Mouse (Mus musculus): ENCODE data around the gene Usp4. TPM values are rescaled to one million over a fixed set of nuclear protein-coding genes. Genes with fewer than 3 reads are reported as not detected.

Gene Usp4
- total RNA-seq, 2 experiments from 2014 or later = 99.3 to 122 TPM

- DNase-seq (ENCODE audit: low spot score in 2 of 2) = no peak
- intact Hi-C loops (cut with DNase I) = no loop called here
These were observed 50.7 kb downstream of the Usp4 start for GRCm38 (mm10) chr9:108398324-108398723.

GRCm38 (mm10) chr9:108401186-108401960, 53.7 kb downstream of the Usp4 start:
- peak; percentile 58 to 61 for DNase-seq (ENCODE audit: low spot score in 2 of 2)
- intact Hi-C loops (cut with DNase I) = loop anchor here (5.0 kb wide), 1 partner anchor 51 kb away; no protein-coding TSS in a partner anchor

DNA sequence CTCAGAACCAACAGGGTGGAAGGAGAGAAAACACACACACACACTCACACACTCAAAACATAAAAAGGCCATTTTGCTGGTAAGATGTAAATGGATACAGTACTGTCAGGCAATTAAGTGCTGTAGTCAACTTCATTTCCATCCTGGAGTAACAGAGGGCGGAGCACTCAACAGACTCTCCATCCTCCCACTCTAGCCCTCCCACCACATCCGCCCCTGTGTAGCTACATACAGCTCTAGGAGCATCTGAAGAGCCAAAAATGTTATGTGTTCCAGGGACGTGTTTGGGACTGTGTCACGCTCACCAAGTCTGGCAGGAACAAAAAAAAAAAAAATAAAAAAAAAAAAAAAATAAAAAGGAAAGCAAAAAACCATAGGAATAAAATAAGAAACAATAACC, 55.4 kb downstream of the Usp4 start:
- peak; percentile 37 to 70 for DNase-seq (ENCODE audit: low spot score in 2 of 2)
- intact Hi-C loops (cut with DNase I) = loop anchor here (5.0 kb wide), 1 partner anchor 49 kb away; no protein-coding TSS in a partner anchor

DNA sequence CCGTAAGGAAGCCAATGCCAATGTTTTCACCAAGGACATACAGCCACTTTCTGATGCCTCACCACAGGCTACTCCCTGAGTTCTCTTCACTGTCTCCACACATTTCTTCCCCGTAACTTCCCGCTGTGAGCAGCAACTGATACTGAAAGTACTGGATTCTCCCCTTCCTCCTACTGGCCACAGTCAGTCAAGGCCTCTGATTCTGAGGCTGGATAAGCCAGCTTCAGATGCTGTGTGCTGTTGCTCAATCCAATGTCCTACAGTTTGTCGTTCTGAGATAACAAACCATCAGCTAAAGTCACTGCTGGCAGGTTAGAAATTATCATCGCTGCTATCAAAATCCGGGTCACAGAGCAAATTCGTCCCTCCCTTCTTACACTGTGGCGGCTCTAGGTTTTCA, 56.8 kb downstream of the Usp4 start:
- DNase-seq (ENCODE audit: low spot score in 2 of 2) = no peak
- intact Hi-C loops (cut with DNase I) = loop anchor here (5.0 kb wide), 1 partner anchor 48 kb away; no protein-coding TSS in a partner anchor

GRCm38 (mm10) chr9:108409535-108409934, 61.9 kb downstream of the Usp4 start:
- DNase-seq (ENCODE audit: low spot score in 2 of 2) = no peak
- intact Hi-C loops (cut with DNase I) = no loop called here

DNA sequence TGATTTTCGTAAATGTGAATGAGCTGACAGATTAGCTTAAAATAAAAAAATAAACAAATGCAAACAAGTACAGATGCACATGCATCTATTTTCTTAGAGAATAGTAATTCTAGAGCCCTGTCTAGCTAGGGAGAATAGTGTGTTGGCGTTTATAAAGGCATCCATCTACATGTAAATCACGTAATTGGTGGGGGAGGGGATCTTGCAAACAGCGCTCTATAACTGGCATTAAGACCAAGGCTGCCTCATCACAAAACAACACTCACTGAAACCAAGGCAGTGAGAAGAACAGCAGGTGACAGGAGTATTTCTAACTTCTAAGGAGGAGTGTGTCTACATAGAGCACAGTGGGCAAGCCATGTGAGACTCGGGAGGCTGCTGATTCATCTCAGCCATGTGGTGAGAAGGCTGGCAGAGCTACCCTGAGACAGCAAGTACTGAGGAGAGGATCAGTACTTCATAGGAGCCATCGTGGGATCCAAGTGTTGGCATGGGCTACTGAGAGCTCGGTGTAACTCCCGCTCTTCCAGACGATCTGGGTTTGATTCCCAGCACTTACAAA, 63.8 kb downstream of the Usp4 start:
- intact Hi-C loops (cut with DNase I) = loop anchor here (2.0 kb wide), 1 partner anchor 29 kb away; no protein-coding TSS in a partner anchor

DNA sequence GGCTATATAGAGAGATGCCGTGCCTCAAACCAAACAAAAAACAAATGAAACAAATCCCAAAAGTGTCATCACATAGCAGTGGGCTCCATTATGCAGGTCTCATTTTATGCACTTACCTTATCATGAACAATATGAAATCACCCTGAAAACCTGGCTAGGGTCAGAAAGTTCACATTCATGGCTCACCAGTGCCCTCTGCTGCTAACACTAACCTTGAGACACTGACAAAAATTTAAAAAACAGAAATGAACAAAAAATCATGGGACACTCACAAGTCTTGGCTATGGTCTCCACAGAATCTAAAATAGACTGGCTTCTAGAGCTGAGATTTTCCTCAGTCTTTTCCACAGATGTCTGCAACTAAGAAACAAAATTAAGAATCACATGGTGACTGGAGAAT, 64.6 kb downstream of the Usp4 start:
- intact Hi-C loops (cut with DNase I) = no loop called here
- DNase-seq (ENCODE audit: low spot score in 2 of 2) = no peak

More for the DNA sequence above, 63.8 kb downstream of the Usp4 start:
- peak; percentile 69 to 82 for DNase-seq (ENCODE audit: low spot score in 2 of 2)

DNA sequence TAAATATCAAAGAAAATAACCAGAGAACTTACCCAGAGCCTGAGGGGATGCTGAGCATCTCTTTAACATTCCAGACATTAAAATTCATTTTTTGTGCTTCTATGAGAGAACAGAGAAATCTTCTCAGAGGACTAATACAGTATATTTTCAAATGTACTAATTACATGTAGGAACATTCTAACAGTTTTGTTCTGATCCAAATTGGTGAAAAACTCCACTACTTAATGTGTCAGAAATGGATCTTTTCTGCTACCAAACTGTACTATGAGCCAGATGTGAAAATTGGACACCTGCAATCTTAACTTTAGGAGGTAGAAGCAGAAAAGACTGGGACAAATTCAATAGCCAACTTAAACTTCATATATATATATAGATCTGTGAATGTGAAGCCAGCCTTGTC, 80.7 kb downstream of the Usp4 start, which contains the start of gene Ccdc36:
TSS of gene Ccdc36 (minus strand) at position 101 of the 400 bp plus-strand sequence.
- no peak for DNase-seq (ENCODE audit: low spot score in 2 of 2)
- intact Hi-C loops (cut with DNase I) = no loop called here

GRCm38 (mm10) chr9:108431431-108432067, 83.9 kb downstream of the Usp4 start:
- intact Hi-C loops (cut with DNase I) = no loop called here
- DNase-seq (ENCODE audit: low spot score in 2 of 2) = no peak

- no peak for DNase-seq (ENCODE audit: low spot score in 2 of 2)
- intact Hi-C loops (cut with DNase I) = no loop called here
These were observed 88.5 kb downstream of the Usp4 start, which contains the start of gene BC048562 for GRCm38 (mm10) chr9:108436182-108436581. BC048562 (plus strand) TSS chr9:108436482.

- intact Hi-C loops (cut with DNase I) = no loop called here
- DNase-seq (ENCODE audit: low spot score in 2 of 2) = peak in 1 of 2 experiments; percentile 15
These were observed 91.5 kb downstream of the Usp4 start for GRCm38 (mm10) chr9:108439176-108439575.

DNA sequence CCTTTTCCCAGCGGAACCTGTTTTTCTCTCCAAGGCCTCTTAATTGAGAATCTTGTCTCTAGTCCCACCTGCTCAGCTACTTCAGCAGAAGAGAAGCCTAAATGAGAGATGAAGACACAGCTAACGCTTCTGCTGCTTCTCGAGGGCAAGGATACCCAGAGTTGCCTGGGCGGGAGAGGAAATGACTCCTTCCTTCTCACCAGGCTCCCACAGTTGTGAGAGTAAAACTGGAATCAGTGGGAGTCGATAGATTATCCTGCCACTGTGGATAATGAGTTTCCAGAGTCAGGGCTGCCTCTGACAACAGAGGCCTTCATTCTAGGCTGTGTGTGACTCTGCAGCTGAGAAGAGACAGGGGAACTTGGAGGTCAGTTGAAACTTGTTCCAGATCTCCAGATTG, 92.8 kb downstream of the Usp4 start:
- peak in 1 of 2 experiments; percentile 34 for DNase-seq (ENCODE audit: low spot score in 2 of 2)
- intact Hi-C loops (cut with DNase I) = loop anchor here (2.0 kb wide), 1 partner anchor 30 kb away; no protein-coding TSS in a partner anchor

DNA sequence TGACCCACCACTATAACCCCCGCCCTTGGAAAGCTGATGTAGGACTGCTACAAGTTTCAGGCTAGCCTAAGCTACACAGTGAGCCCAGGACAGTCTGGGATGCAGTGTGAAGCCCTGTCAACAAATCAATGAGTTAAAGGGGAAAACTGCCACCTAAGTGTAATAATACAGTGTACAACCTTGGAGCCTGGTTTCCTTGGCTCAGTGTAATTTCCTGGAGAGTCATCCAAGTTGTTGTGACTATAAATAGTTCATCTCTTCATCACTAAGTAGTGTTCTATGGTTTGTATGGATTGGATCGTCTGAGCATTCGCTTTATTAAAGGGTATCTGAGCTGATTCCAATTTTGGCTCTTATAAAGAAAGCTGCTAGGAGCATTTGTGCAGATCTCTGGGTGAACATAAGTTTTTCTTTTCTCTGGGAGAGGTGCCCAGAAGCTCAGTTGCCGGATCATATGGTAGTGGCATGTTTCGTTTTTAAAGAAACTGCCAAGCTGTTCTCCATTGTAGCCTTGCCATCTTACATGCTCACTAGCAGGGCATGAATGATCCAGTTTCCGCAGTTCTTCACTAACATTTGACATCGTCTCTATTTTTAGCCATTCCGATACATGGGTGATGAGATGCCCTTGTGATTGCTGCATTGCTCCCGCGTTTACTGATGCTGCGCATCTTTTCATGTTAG, 93.7 kb downstream of the Usp4 start:
- DNase-seq (ENCODE audit: low spot score in 2 of 2) = peak; percentile 39 to 52
- intact Hi-C loops (cut with DNase I) = loop anchor here (2.0 kb wide), 1 partner anchor 31 kb away; no protein-coding TSS in a partner anchor

Other genes starting within 250 kb of the Usp4 start
- 100 to 1,000 TPM; 269 to 307 TPM for gene Bsn, start 157.5 kb upstream of the Usp4 start, total RNA-seq (2021)
- gene Dag1, start 83.9 kb upstream of the Usp4 start, total RNA-seq (2021) = 10 to 100 TPM; 90.4 to 93.1 TPM
- gene Nicn1, start 57.4 kb upstream of the Usp4 start, total RNA-seq (2021) = 100 to 1,000 TPM; 116 to 131 TPM
- 10 to 100 TPM; 29.5 to 34.0 TPM for gene Amt, start 51.0 kb upstream of the Usp4 start, total RNA-seq (2021)
- 100 to 1,000 TPM; 160 to 176 TPM for gene Rhoa, start 41.7 kb upstream of the Usp4 start, total RNA-seq (2021)
- gene Tcta, start 41.7 kb upstream of the Usp4 start, total RNA-seq (2021) = 10 to 100 TPM; 29.2 to 41.4 TPM
- gene Gpx1, start 8.9 kb upstream of the Usp4 start, total RNA-seq (2021) = 100 to 1,000 TPM; 105 to 110 TPM
- 1 to 10 TPM; 1.5 to 3.2 TPM for gene 1700102P08Rik, start 45.0 kb downstream of the Usp4 start, total RNA-seq (2021)
- gene Ccdc36, start 80.6 kb downstream of the Usp4 start, total RNA-seq (2021) = under 1 TPM; 0.14 to 0.15 TPM
- gene BC048562, start 88.6 kb downstream of the Usp4 start, total RNA-seq (2021) = not detected
- 10 to 100 TPM; 36.1 to 41.5 TPM for gene Ccdc71, start 112.7 kb downstream of the Usp4 start, total RNA-seq (2021)
- gene Klhdc8b, start 113.7 kb downstream of the Usp4 start, total RNA-seq (2021) = 10 to 100 TPM; 31.1 to 33.9 TPM
- gene Lamb2, start 131.9 kb downstream of the Usp4 start, total RNA-seq (2021) = 10 to 100 TPM; 22.8 to 43.1 TPM
- 100 to 1,000 TPM; 124 to 154 TPM for gene Usp19, start 142.7 kb downstream of the Usp4 start, total RNA-seq (2021)
- gene Qars, start 159.9 kb downstream of the Usp4 start, total RNA-seq (2021) = 10 to 100 TPM; 73.6 to 76.9 TPM
- 100 to 1,000 TPM; 135 to 149 TPM for gene Qrich1, start 169.0 kb downstream of the Usp4 start, total RNA-seq (2021)
- 10 to 100 TPM; 47.7 to 47.9 TPM for gene Impdh2, start 212.4 kb downstream of the Usp4 start, total RNA-seq (2021)
- 10 to 100 TPM; 62.8 to 70.1 TPM for gene Ndufaf3, start 219.6 kb downstream of the Usp4 start, total RNA-seq (2021)
- 10 to 100 TPM; 70.1 to 99.4 TPM for gene Dalrd3, start 222.0 kb downstream of the Usp4 start, total RNA-seq (2021)
- 100 to 1,000 TPM; 112 to 118 TPM for gene Wdr6, start 230.9 kb downstream of the Usp4 start, total RNA-seq (2021)
- 10 to 100 TPM; 87.0 to 93.7 TPM for gene P4htm, start 249.8 kb downstream of the Usp4 start, total RNA-seq (2021)